Mouse (Mus musculus) forebrain, embryonic 14.5 days (tissue): ENCODE measurements at regions not wholly inside any gene's neighbourhood (a gene's known extent, or its start where the extent isn't known, plus 50 kb on each side); places are given as distances from the start of the nearest gene placed in this dataset.
A peak's percentile ranks its signal among the peaks of the same experiment; 100 is the strongest.

ENCODE experiments used
- ATAC-seq: fragments of 200-750 bp; cut with Nextera tagmentation; 2 replicates; pipeline ENCODE4 v1.8.0; 2017; ENCODE audit warnings: mild to moderate bottlenecking, moderate library complexity
- DNase-seq: peaks from one replicate; pipeline ENCODE4 v3.0.0-alpha.2; 2015; ENCODE audit warnings: low spot score
- H3K27ac ChIP-seq: fragments of 300-500 bp; sonication (generic); 2 replicates; pipeline ENCODE4 v1.5.1; 2014; ENCODE audit warnings: low read depth, mild to moderate bottlenecking, control low read depth, low read length, moderate library complexity
- H3K27me3 ChIP-seq: fragments of 300-500 bp; sonication (generic); replicated peaks from 2 replicates; pipeline ENCODE4 v1.6.1; 2014; ENCODE audit warnings: low read length, control low read depth, mixed read lengths; ENCODE audit not compliant: control insufficient read depth, insufficient read depth
- H3K36me3 ChIP-seq: fragments of 300-500 bp; sonication (generic); 2 replicates; pipeline ENCODE4 v1.6.1; 2014; ENCODE audit warnings: low read length, control low read depth; ENCODE audit not compliant: control insufficient read depth, insufficient read depth
- H3K4me1 ChIP-seq: fragments of 300-500 bp; sonication (generic); 2 replicates; pipeline ENCODE4 v1.6.1; 2014; ENCODE audit warnings: antibody characterized with exemption, low read length, control low read depth; ENCODE audit not compliant: control insufficient read depth, insufficient read depth
- H3K4me2 ChIP-seq: fragments of 300-500 bp; sonication (generic); 2 replicates; pipeline ENCODE4 v1.6.1; 2014; ENCODE audit warnings: mild to moderate bottlenecking, control low read depth, low read length
- H3K4me3 ChIP-seq: fragments of 300-500 bp; sonication (generic); 2 replicates; pipeline ENCODE4 v1.5.1; 2014; ENCODE audit warnings: low read depth, low read length, control low read depth
- H3K9ac ChIP-seq: fragments of 300-500 bp; sonication (generic); 2 replicates; pipeline ENCODE4 v1.6.1; 2014; ENCODE audit warnings: mild to moderate bottlenecking, low read length, control low read depth, moderate library complexity
- H3K9me3 ChIP-seq: fragments of 300-500 bp; sonication (generic); replicated peaks from 2 replicates; pipeline ENCODE4 v1.6.1; 2016; ENCODE audit warnings: low read length, control low read depth, mixed read lengths; ENCODE audit not compliant: control insufficient read depth
- WGBS: fragments of 180-500 bp; shearing (Covaris S2); extraction: QIAGEN DNeasy Blood & Tissue Kit; methylation state at CpG from one replicate; pipeline ENCODE4 v1.1.7; 2014; 5-methylcytosine and 5-hydroxymethylcytosine counted together

DNA sequence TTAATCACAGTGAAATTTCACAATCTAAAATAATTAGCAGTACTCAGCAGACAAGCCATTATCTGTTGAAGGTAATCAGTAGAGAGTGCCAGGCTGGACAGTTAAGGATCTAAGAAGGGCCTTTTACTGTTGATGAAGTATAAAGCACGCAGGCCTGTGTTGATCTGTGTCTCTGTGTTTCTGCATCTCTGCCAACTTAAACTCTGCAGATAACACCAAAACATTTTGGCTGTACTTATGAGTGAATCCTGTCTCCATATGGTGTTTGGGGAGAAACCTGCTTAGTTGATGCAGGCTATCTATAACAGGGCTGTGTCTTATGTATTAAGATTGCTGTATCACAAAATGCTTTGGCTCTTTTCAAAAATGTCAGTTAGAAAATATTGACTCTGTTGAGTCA is 482.8 kb upstream of the Adamts9 start:
- no peaks in the 10 kb centered on the region for H3K4me1 ChIP-seq
- no peaks in the 10 kb centered on the region for H3K27me3 ChIP-seq
- H3K36me3 ChIP-seq: no peaks in the 10 kb centered on the region
- ATAC-seq (peak; percentile 62; the same call in 1 of the 2 replicates), DNase-seq (peak; percentile 66)
- no peak overlapping the region for H3K4me2 ChIP-seq
- no peak overlapping the region for H3K9ac ChIP-seq
- WGBS: 43% methylated on average over 1 of the region's 1 CpGs
- H3K27ac ChIP-seq: no peak overlapping the region
- no peak overlapping the region for H3K4me3 ChIP-seq
- H3K9me3 ChIP-seq: no peaks in the 10 kb centered on the region

DNA sequence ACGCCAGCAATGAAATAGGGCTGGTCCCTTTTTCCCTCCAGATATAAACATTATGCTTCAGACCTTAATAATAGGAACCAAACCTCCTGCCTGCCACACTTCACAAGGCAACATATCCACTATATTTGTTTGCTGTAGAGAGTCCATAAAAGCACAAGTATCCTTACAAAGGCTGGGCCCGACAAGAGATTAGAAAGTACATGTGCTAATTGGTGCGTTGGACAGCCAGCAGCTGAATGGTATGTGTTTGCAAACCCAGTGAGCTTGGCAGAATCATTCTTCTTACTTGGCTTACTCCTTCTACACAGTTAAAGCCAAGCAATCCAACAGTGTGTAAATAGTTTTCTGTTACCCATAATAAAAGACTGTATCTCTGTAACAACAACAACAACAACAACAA is 479.6 kb upstream of the Adamts9 start:
- ATAC-seq: no peak; the same call in 1 of the 2 replicates
- Histone ChIP-seq H3K36me3 (no peaks in the 10 kb centered on the region), H3K9me3 (no peaks in the 10 kb centered on the region), H3K9ac (no peak overlapping the region), H3K27me3 (no peaks in the 10 kb centered on the region), H3K27ac (no peak overlapping the region), H3K4me1 (no peaks in the 10 kb centered on the region), H3K4me3 (no peak overlapping the region), H3K4me2 (no peak overlapping the region)
- WGBS: 37% methylated on average over 3 of the region's 3 CpGs
- DNase-seq: peak; percentile 57

DNA sequence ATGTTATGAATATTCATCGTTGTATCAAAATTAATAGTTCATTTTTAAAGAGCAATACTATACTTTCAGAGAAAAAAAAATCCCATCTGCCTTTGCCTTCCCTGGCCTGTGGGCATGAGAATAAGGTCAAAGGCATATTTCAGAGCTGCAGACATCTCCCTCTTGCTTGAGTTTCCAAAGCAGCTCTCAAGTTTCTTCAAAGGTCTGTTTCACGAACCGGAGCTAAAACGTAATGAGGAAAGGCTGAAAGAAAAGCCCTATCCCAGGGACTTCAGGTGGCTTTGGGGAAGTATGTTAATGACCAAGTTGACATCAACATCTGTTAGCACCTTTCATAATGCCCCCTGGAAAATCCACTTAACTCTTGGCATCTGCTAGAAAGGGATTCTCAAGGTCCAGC is 479.0 kb upstream of the Adamts9 start:
- Histone ChIP-seq H3K9ac (no peak overlapping the region), H3K9me3 (no peaks in the 10 kb centered on the region), H3K36me3 (no peaks in the 10 kb centered on the region), H3K27ac (no peak overlapping the region), H3K4me1 (no peaks in the 10 kb centered on the region), H3K4me2 (no peak overlapping the region), H3K4me3 (no peak overlapping the region), H3K27me3 (no peaks in the 10 kb centered on the region)
- no peak for ATAC-seq
- WGBS: 68% methylated on average over 4 of the region's 4 CpGs
- no peak for DNase-seq

DNA sequence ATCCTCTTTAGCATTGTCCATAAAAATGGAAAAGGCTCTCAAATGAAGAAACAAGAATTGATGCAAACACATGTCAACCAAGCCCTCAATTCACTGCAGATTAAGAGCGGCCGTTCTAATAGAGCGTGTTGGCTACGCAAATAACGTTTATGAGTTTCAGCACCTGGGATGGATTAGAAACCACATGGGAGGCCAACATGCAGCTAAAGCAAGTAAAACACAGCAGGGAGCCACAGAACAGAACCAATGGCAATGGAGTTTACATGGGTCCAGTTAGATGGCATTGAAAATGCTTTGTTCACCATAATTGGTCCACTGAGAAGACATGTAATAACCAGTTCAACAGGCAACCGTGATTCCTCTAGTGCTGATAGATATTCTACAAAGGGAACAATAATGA is 474.3 kb upstream of the Adamts9 start:
- no peaks in the 10 kb centered on the region for H3K4me1 ChIP-seq
- H3K9ac ChIP-seq: no peak overlapping the region
- H3K36me3 ChIP-seq: no peaks in the 10 kb centered on the region
- no peaks in the 10 kb centered on the region for H3K27me3 ChIP-seq
- no peak overlapping the region for H3K4me3 ChIP-seq
- WGBS: 83% methylated on average over 6 of the region's 6 CpGs
- no peak for DNase-seq
- no peak for ATAC-seq
- no peak overlapping the region for H3K4me2 ChIP-seq
- H3K9me3 ChIP-seq: no peaks in the 10 kb centered on the region
- no peak overlapping the region for H3K27ac ChIP-seq

DNA sequence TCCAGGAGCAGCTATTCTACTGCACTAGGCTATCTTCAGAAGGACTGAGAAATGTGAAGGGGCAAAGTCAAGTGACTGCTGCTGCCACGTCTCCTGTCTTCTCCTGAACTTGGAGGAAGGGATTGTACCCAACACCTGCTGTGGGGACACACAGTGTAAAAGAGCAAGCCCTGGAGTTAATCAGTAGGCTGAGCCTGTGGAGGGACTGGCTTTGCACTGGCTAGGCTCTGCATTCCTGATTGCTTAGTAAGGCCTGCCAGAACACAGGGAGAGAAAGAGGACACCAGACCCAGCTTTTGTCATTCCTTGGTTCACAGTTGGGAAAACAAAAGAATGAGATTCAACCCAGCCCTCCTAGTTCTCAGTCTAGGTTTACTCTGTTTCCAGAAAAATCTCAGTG is 472.7 kb upstream of the Adamts9 start:
- ATAC-seq: no peak
- Histone ChIP-seq H3K4me3 (no peak overlapping the region), H3K9ac (no peak overlapping the region), H3K9me3 (no peaks in the 10 kb centered on the region), H3K4me1 (no peaks in the 10 kb centered on the region), H3K36me3 (no peaks in the 10 kb centered on the region), H3K4me2 (no peak overlapping the region), H3K27me3 (no peaks in the 10 kb centered on the region), H3K27ac (no peak overlapping the region)
- no peak for DNase-seq
- 29% methylated on average over 1 of the region's 1 CpGs for WGBS

DNA sequence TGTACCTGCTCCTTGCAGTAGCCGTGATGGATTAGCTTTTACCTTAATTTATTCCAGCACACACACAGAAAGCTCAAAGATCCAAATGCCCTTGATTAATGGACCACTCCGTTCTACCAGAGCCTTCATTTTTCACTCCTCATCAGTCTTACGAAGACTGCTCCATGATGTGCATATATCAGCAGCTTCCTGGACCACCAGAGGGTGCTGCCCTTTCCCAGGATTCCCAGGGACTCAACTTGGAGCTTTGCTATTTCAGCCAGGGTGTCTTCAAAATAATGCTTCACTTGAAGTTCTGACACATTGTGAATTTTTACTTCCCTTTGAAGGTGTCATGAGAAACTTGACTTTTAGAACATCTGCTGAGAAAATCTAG is 467.8 kb upstream of the Adamts9 start:
- no peak for ATAC-seq
- 85% methylated on average over 3 of the region's 3 CpGs for WGBS
- Histone ChIP-seq H3K4me3 (no peak overlapping the region), H3K9me3 (no peaks in the 10 kb centered on the region), H3K27me3 (no peaks in the 10 kb centered on the region), H3K27ac (no peak overlapping the region), H3K4me1 (no peaks in the 10 kb centered on the region), H3K36me3 (no peaks in the 10 kb centered on the region), H3K4me2 (no peak overlapping the region), H3K9ac (no peak overlapping the region)
- DNase-seq: no peak

DNA sequence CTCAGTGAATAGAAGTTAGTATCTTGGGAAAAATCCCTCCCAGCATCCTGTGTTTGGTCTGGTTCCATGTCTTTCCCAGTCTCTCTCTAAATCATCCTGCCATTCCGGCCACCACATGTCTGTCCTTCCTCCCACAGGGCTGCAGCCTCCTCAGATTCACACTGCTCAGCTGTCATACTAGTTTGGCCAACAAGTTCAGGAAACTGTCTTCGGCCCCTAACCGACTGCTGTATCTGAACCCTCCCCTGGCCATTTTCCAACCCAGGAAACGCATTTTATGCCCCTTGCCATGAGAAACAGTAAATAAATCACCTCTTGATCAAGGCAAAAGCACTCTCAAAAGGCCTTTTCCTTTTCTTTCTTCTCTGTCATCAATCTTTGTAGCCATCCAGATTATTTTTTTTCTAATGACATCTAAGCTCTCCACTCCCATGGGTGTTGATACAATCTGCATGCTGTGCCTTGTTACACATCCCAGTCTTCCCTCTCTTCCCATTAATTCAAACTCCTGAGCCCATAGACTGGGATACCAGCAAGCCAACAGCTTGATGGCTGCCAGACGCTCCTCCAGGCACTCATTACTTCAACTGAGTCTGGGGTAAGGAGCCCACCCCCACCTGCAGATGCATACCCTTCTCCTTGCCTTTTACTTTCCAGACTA is 467.3 kb upstream of the Adamts9 start:
- Histone ChIP-seq H3K4me3 (no peak overlapping the region), H3K9me3 (no peaks in the 10 kb centered on the region), H3K4me1 (no peaks in the 10 kb centered on the region), H3K27ac (no peak overlapping the region), H3K9ac (no peak overlapping the region), H3K4me2 (no peak overlapping the region), H3K36me3 (no peaks in the 10 kb centered on the region), H3K27me3 (no peaks in the 10 kb centered on the region)
- 76% methylated on average over 5 of the region's 5 CpGs for WGBS
- DNase-seq (no peak), ATAC-seq (no peak)

DNA sequence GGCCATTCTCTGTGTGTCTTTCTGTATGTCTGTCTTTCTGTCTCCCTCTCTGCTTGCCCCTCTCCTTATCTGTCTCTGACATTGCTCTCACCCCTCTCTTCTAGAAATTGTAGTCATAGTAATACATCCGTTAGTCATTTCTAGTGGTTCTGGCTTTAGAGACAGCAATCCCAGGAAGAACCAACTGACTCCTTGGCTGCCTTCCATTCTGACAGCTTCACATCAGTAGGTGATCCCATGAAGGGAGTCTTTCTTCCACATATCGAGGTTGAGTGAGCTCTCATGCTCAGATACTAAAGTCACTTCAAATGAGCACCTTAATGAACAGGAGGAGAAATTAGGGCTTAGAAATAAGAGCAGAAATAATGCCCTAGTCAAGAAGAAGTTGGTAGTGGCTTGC is 455.3 kb upstream of the Adamts9 start:
- Histone ChIP-seq H3K27ac (no peak overlapping the region), H3K4me2 (no peak overlapping the region), H3K36me3 (no peaks in the 10 kb centered on the region), H3K9me3 (no peaks in the 10 kb centered on the region), H3K4me1 (peaks cover 26% of the 10 kb centered on the region), H3K4me3 (no peak overlapping the region), H3K27me3 (no peaks in the 10 kb centered on the region), H3K9ac (no peak overlapping the region)
- 80% methylated on average over 2 of the region's 2 CpGs for WGBS
- no peak for ATAC-seq
- no peak for DNase-seq

DNA sequence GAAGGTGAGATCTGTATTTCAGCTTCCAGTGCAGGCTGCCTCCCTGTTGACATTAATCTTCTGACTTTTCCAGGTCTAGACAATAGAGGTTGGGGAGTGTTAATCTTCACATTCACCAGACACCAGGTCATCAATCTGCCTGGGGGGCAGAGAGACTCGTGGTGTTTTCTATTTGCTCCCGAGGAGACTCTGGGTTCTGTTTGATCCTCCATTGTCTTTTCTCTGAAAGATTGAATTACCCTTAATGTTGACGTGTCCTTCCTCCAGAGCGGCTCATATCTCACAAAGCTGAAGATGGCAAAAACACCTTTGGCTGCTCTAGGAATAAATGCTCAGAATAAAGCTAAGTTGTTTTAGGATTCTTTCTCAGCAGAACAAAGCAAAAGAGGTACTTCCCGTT is 453.8 kb upstream of the Adamts9 start:
- 39% methylated on average over 5 of the region's 5 CpGs for WGBS
- no peak overlapping the region for H3K4me2 ChIP-seq
- no peaks in the 10 kb centered on the region for H3K27me3 ChIP-seq
- ATAC-seq (no peak), DNase-seq (no peak)
- H3K9ac ChIP-seq: no peak overlapping the region
- H3K27ac ChIP-seq: no peak overlapping the region
- peaks cover 26% of the 10 kb centered on the region for H3K4me1 ChIP-seq
- no peak overlapping the region for H3K4me3 ChIP-seq
- no peaks in the 10 kb centered on the region for H3K36me3 ChIP-seq
- H3K9me3 ChIP-seq: no peaks in the 10 kb centered on the region
